Mouse (Mus musculus) E14TG2a.4 (cell line): Measurements from ENCODE around the gene Dus2.

Experiments
- CTCF ChIP-seq: conservative IDR thresholded peaks from 2 replicates; pipeline ENCODE4 v1.5.1; 2014; ENCODE audit warnings: low read length
- NANOG ChIP-seq: IDR thresholded peaks from 2 replicates; pipeline ENCODE4 v1.6.1; 2014; ENCODE audit warnings: borderline replicate concordance, low read length, mixed read lengths
- POU5F1 ChIP-seq: IDR thresholded peaks from 2 replicates; pipeline ENCODE4 v1.6.1; 2014; ENCODE audit warnings: low read length, borderline replicate concordance

GRCm38 (mm10) chr8:106044151-106044550, 53.0 kb downstream of the Dus2 start:
- TF ChIP-seq CTCF: no peak
- TF ChIP-seq NANOG: no peak
- no peak for TF ChIP-seq POU5F1
